Mouse (Mus musculus) lung, postnatal 0 days (tissue): Measurements from ENCODE around the gene Slc39a5.

Experiments
- CTCF ChIP-seq: IDR thresholded peaks from 2 replicates; pipeline ENCODE4 v1.5.1; 2016; ENCODE audit warnings: antibody characterized with exemption, mild to moderate bottlenecking
- EP300 ChIP-seq: IDR thresholded peaks from 2 replicates; pipeline ENCODE4 v1.6.1; 2016; ENCODE audit warnings: antibody characterized with exemption, mild to moderate bottlenecking, control low read depth

- TF ChIP-seq CTCF, result no peak
- TF ChIP-seq EP300, result no peak
These were observed 11.0 kb upstream of the Slc39a5 start for GRCm38 (mm10) chr10:128412055-128412381.
